In the genomic region with DNA sequence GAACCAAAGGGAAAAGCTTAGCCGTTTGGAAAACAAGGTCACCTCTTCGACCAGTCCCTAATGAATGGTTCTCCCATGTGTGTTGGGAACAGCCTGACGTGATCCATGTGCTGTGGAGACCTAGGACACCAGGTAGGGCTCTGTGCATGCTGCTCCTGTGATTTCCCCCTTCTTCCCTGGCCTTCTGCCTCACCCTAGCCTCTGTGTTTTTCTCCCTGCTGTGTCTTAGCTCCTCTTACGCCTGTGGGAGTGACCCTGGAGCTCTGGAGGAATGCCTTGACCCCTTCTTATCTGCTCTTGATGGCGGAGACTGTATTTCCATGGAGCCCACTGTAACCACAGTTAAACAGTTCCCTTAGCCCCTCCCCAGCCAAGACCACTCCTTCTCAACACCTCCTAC, we compare ENCODE assay signal across 11 mouse cellular contexts. TPM values are rescaled to one million over a fixed set of nuclear protein-coding genes. Genes with fewer than 3 reads are reported as not detected.
DNase-seq lines count a peak whose midpoint lies in the region; ATAC-seq and TF ChIP-seq lines count a peak whose summit lies in the region.
"Had no signal": no experiment of that assay in that cellular context is flagged by ENCODE, and none has a peak within 500 bp of the region (broad histone marks: within the 10 kb centered on the region; RNA-seq: fewer than 3 reads in every experiment).

No protein-coding gene starts in this region.

- no peaks in the 10 kb centered on the region for H3K27me3 ChIP-seq in forebrain, embryonic 13.5 days
- no peaks in the 10 kb centered on the region for H3K27me3 ChIP-seq in forebrain, embryonic 12.5 days
- H3K27me3 ChIP-seq in kidney, adult 2 months (replicated peaks; ENCODE audit: control insufficient read depth, insufficient read depth, low read length), result no peaks in the 10 kb centered on the region
- H3K27me3 ChIP-seq in midbrain, embryonic 15.5 days (replicated peaks), result no peaks in the 10 kb centered on the region
- H3K27me3 ChIP-seq in midbrain, embryonic 16.5 days (ENCODE audit: control insufficient read depth, insufficient read depth, low read depth, low read length), result no peaks in the 10 kb centered on the region
- no peaks in the 10 kb centered on the region for H3K27me3 ChIP-seq in neural tube, embryonic 14.5 days (ENCODE audit: control insufficient read depth, insufficient read depth, low read length)
- H3K27me3 ChIP-seq: embryonic facial prominence, embryonic 13.5 days had no signal

- no peaks in the 10 kb centered on the region for H3K36me3 ChIP-seq in forebrain, embryonic 13.5 days (ENCODE audit: poor library complexity, severe bottlenecking)
- no peaks in the 10 kb centered on the region for H3K36me3 ChIP-seq in forebrain, embryonic 12.5 days (replicated peaks)
- H3K36me3 ChIP-seq in kidney, adult 2 months (ENCODE audit: control insufficient read depth, insufficient read depth, low read length), result no peaks in the 10 kb centered on the region; the same call in 1 of the 2 replicates
- H3K36me3 ChIP-seq in midbrain, embryonic 15.5 days (replicated peaks), result no peaks in the 10 kb centered on the region
- H3K36me3 ChIP-seq in midbrain, embryonic 16.5 days (ENCODE audit: control insufficient read depth, insufficient read depth, low read length), result no peaks in the 10 kb centered on the region
- no peaks in the 10 kb centered on the region for H3K36me3 ChIP-seq in neural tube, embryonic 14.5 days (ENCODE audit: control insufficient read depth, insufficient read depth, low read length)
- H3K36me3 ChIP-seq: embryonic facial prominence, embryonic 13.5 days had no signal

- no peak for TF ChIP-seq POLR2A in kidney, adult 2 months (IDR thresholded peaks at IDR 0.05; ENCODE audit: low read depth, low read length)

- DNase-seq in kidney, adult 2 months, result no peak
- no peak for DNase-seq in kidney, postnatal 36 days
- DNase-seq in urinary bladder, adult 2 months (ENCODE audit: low spot score), result no peak
- DNase-seq: thymus, postnatal 14 days had no signal

- H3K9ac ChIP-seq in forebrain, embryonic 13.5 days, result no peak overlapping the region
- H3K9ac ChIP-seq in forebrain, embryonic 12.5 days, result no peak overlapping the region
- no peak overlapping the region for H3K9ac ChIP-seq in midbrain, embryonic 15.5 days
- H3K9ac ChIP-seq in midbrain, embryonic 16.5 days (ENCODE audit: low read depth, low read length), result no peak overlapping the region
- no peak overlapping the region for H3K9ac ChIP-seq in neural tube, embryonic 14.5 days (replicated peaks; ENCODE audit: low read depth, low read length)
- H3K9ac ChIP-seq: embryonic facial prominence, embryonic 13.5 days had no signal

- TF ChIP-seq CTCF in kidney, adult 2 months (conservative IDR thresholded peaks at IDR 0.05; ENCODE audit: insufficient read depth, insufficient read length, low read depth, low read length), result no peak

- 77% methylated on average over 5 of the region's 5 CpGs for WGBS in forebrain, embryonic 13.5 days
- WGBS in forebrain, embryonic 12.5 days, result 82% methylated on average over 5 of the region's 5 CpGs
- 54% methylated on average over 5 of the region's 5 CpGs for WGBS in kidney, adult 2 months
- WGBS in midbrain, embryonic 15.5 days, result 81% methylated on average over 5 of the region's 5 CpGs
- WGBS in midbrain, embryonic 16.5 days, result 87% methylated on average over 5 of the region's 5 CpGs
- WGBS in neural tube, embryonic 14.5 days, result 81% methylated on average over 5 of the region's 5 CpGs

- H3K4me1 ChIP-seq in forebrain, embryonic 13.5 days, result no peaks in the 10 kb centered on the region
- H3K4me1 ChIP-seq in forebrain, embryonic 12.5 days, result no peaks in the 10 kb centered on the region
- H3K4me1 ChIP-seq in kidney, adult 2 months (ENCODE audit: control insufficient read depth, insufficient read depth, low read length), result peaks cover 5% of the 10 kb centered on the region
- no peaks in the 10 kb centered on the region for H3K4me1 ChIP-seq in midbrain, embryonic 15.5 days
- H3K4me1 ChIP-seq in midbrain, embryonic 16.5 days (ENCODE audit: control insufficient read depth, insufficient read depth, low read length), result no peaks in the 10 kb centered on the region
- H3K4me1 ChIP-seq in neural tube, embryonic 14.5 days (ENCODE audit: control insufficient read depth, insufficient read depth, low read length), result no peaks in the 10 kb centered on the region
- H3K4me1 ChIP-seq: embryonic facial prominence, embryonic 13.5 days had no signal

- H3K4me3 ChIP-seq in forebrain, embryonic 13.5 days, result no peak overlapping the region
- no peak overlapping the region for H3K4me3 ChIP-seq in forebrain, embryonic 12.5 days (replicated peaks)
- no peak overlapping the region for H3K4me3 ChIP-seq in kidney, adult 2 months (ENCODE audit: insufficient read depth, low read depth, low read length)
- H3K4me3 ChIP-seq in midbrain, embryonic 15.5 days, result no peak overlapping the region
- no peak overlapping the region for H3K4me3 ChIP-seq in midbrain, embryonic 16.5 days (ENCODE audit: low read depth, low read length)
- no peak overlapping the region for H3K4me3 ChIP-seq in neural tube, embryonic 14.5 days (ENCODE audit: low read depth, low read length)
- H3K4me3 ChIP-seq: embryonic facial prominence, embryonic 13.5 days; left cerebral cortex, adult 2 months had no signal

- no peaks in the 10 kb centered on the region for H3K9me3 ChIP-seq in forebrain, embryonic 13.5 days (replicated peaks)
- H3K9me3 ChIP-seq in forebrain, embryonic 12.5 days, result no peaks in the 10 kb centered on the region
- H3K9me3 ChIP-seq in midbrain, embryonic 15.5 days, result no peaks in the 10 kb centered on the region
- H3K9me3 ChIP-seq in midbrain, embryonic 16.5 days (replicated peaks; ENCODE audit: control insufficient read depth, low read length, poor library complexity, severe bottlenecking), result no peaks in the 10 kb centered on the region
- H3K9me3 ChIP-seq in neural tube, embryonic 14.5 days (ENCODE audit: control insufficient read depth, low read length), result no peaks in the 10 kb centered on the region
- H3K9me3 ChIP-seq: embryonic facial prominence, embryonic 13.5 days had no signal

- H3K4me2 ChIP-seq in forebrain, embryonic 13.5 days, result no peak overlapping the region
- H3K4me2 ChIP-seq in forebrain, embryonic 12.5 days, result no peak overlapping the region
- no peak overlapping the region for H3K4me2 ChIP-seq in midbrain, embryonic 15.5 days
- H3K4me2 ChIP-seq in midbrain, embryonic 16.5 days (ENCODE audit: low read length), result no peak overlapping the region
- H3K4me2 ChIP-seq in neural tube, embryonic 14.5 days (ENCODE audit: low read depth, low read length), result no peak overlapping the region
- H3K4me2 ChIP-seq: embryonic facial prominence, embryonic 13.5 days had no signal

- ATAC-seq in forebrain, embryonic 13.5 days, result peak; percentile 46; the same call in 1 of the 2 replicates
- ATAC-seq in forebrain, embryonic 12.5 days (ENCODE audit: low FRiP score), result no peak; the same call in 1 of the 2 replicates
- peak; percentile 27; the same call in 1 of the 2 replicates for ATAC-seq in midbrain, embryonic 15.5 days (replicated peaks)
- no peak for ATAC-seq in midbrain, embryonic 16.5 days
- peak; percentile 51 for ATAC-seq in neural tube, embryonic 14.5 days (ENCODE audit: low read depth)

- no peak overlapping the region for H3K27ac ChIP-seq in forebrain, embryonic 13.5 days
- H3K27ac ChIP-seq in forebrain, embryonic 12.5 days, result no peak overlapping the region
- H3K27ac ChIP-seq in kidney, adult 2 months (ENCODE audit: insufficient read depth, low read depth, low read length), result 0 out of 2 replicates have a peak overlapping the region, but pooled peaks have one; percentile 39
- H3K27ac ChIP-seq in midbrain, embryonic 15.5 days, result no peak overlapping the region
- no peak overlapping the region for H3K27ac ChIP-seq in midbrain, embryonic 16.5 days (ENCODE audit: low read length)
- H3K27ac ChIP-seq in neural tube, embryonic 14.5 days (ENCODE audit: low read depth, low read length), result no peak overlapping the region
- H3K27ac ChIP-seq: embryonic facial prominence, embryonic 13.5 days; left cerebral cortex, adult 2 months had no signal

RNA-seq across cellular contexts. Expression of gene Col4a4, which starts 31.8 kb away (rescaled TPM):
- polyA plus RNA-seq in forebrain, embryonic 13.5 days (2015; fragmentation: Nextera tagmentation; extraction: Ambion mirVana), result 0.15 and 0.18 TPM in 2 replicates
- 0.12 and 0.17 TPM in 2 replicates for polyA plus RNA-seq in forebrain, embryonic 12.5 days (2016; fragmentation: Nextera tagmentation; extraction: Ambion mirVana)
- polyA plus RNA-seq in kidney, adult 2 months (2012; rRNA removed), result 29.4 and 32.7 TPM in 2 replicates
- polyA plus RNA-seq in midbrain, embryonic 15.5 days (2015; fragmentation: Nextera tagmentation; extraction: Ambion mirVana), result 0.09 and 0.13 TPM in 2 replicates
- polyA plus RNA-seq in midbrain, embryonic 16.5 days (2015; fragmentation: Nextera tagmentation; extraction: Ambion mirVana), result 0.11 and 0.25 TPM in 2 replicates
- 0.24 TPM in 2 replicates for polyA plus RNA-seq in neural tube, embryonic 14.5 days (2014; fragmentation: Nextera tagmentation; extraction: Ambion mirVana)
- 1.3 and 1.4 TPM in 2 replicates for polyA plus RNA-seq in urinary bladder, adult 2 months (2012; rRNA removed)

RNA-seq across cellular contexts. Expression of gene Col4a3, which starts 31.8 kb away (rescaled TPM):
- 0.12 and 0.14 TPM in 2 replicates for polyA plus RNA-seq in forebrain, embryonic 13.5 days (2015; fragmentation: Nextera tagmentation; extraction: Ambion mirVana)
- 0.12 and 0.23 TPM in 2 replicates for polyA plus RNA-seq in forebrain, embryonic 12.5 days (2016; fragmentation: Nextera tagmentation; extraction: Ambion mirVana)
- polyA plus RNA-seq in kidney, adult 2 months (2012; rRNA removed), result 57.7 and 78.6 TPM in 2 replicates
- 0.19 and 0.25 TPM in 2 replicates for polyA plus RNA-seq in midbrain, embryonic 15.5 days (2015; fragmentation: Nextera tagmentation; extraction: Ambion mirVana)
- polyA plus RNA-seq in midbrain, embryonic 16.5 days (2015; fragmentation: Nextera tagmentation; extraction: Ambion mirVana), result 0.24 and 0.25 TPM in 2 replicates
- polyA plus RNA-seq in neural tube, embryonic 14.5 days (2014; fragmentation: Nextera tagmentation; extraction: Ambion mirVana), result 0.09 and 0.33 TPM in 2 replicates
- polyA plus RNA-seq in urinary bladder, adult 2 months (2012; rRNA removed), result 0.94 and 1.0 TPM in 2 replicates

Comparison
In these comparisons a context has a peak if more than half of its experiments do, and no peak if none do; other contexts are left out.
1. ATAC-seq: peak in forebrain, embryonic 13.5 days (single experiment), midbrain, embryonic 15.5 days (single experiment) and neural tube, embryonic 14.5 days (single experiment); none in forebrain, embryonic 12.5 days (single experiment) and midbrain, embryonic 16.5 days (single experiment).
2. RNA of gene Col4a4, which starts 31.8 kb away (polyA plus RNA-seq): 29.4 to 32.7 TPM in kidney, adult 2 months; 1.3 to 1.4 TPM in urinary bladder, adult 2 months, 0.11 to 0.25 TPM in midbrain, embryonic 16.5 days, 0.24 TPM in neural tube, embryonic 14.5 days, 0.15 to 0.18 TPM in forebrain, embryonic 13.5 days, 0.12 to 0.17 TPM in forebrain, embryonic 12.5 days and 0.09 to 0.13 TPM in midbrain, embryonic 15.5 days; every median in the first group is over 10 times any median in the second.
3. RNA of gene Col4a3, which starts 31.8 kb away (polyA plus RNA-seq): 57.7 to 78.6 TPM in kidney, adult 2 months; 0.94 to 1.0 TPM in urinary bladder, adult 2 months, 0.24 to 0.25 TPM in midbrain, embryonic 16.5 days, 0.19 to 0.25 TPM in midbrain, embryonic 15.5 days, 0.12 to 0.23 TPM in forebrain, embryonic 12.5 days, 0.12 to 0.14 TPM in forebrain, embryonic 13.5 days and 0.09 to 0.33 TPM in neural tube, embryonic 14.5 days; every median in the first group is over 10 times any median in the second.